Mouse (Mus musculus) hindbrain, embryonic 16.5 days (tissue): ENCODE data around the gene Pla2g2c. TPM values are rescaled to one million over a fixed set of nuclear protein-coding genes. Genes with fewer than 3 reads are reported as not detected.

Source experiments
- ATAC-seq: fragments of 200-750 bp; cut with Nextera tagmentation; 2 replicates; pipeline ENCODE4 v1.8.0; 2017; ENCODE audit warnings: moderate TSS enrichment, moderate library complexity
- H3K27ac ChIP-seq: fragments of 300-500 bp; sonication (generic); 2 replicates; pipeline ENCODE4 v1.5.1; 2014; ENCODE audit warnings: low read depth, mild to moderate bottlenecking, control low read depth, low read length, moderate library complexity
- H3K27me3 ChIP-seq: fragments of 300-500 bp; sonication (generic); replicated peaks from 2 replicates; pipeline ENCODE4 v1.6.1; 2014; ENCODE audit warnings: low read length; ENCODE audit not compliant: control insufficient read depth, insufficient read depth
- H3K36me3 ChIP-seq: fragments of 300-500 bp; sonication (generic); 2 replicates; pipeline ENCODE4 v1.6.1; 2014; ENCODE audit warnings: mild to moderate bottlenecking, low read length, moderate library complexity, mixed read lengths; ENCODE audit not compliant: control insufficient read depth, insufficient read depth
- H3K4me1 ChIP-seq: fragments of 300-500 bp; sonication (generic); 2 replicates; pipeline ENCODE4 v1.6.1; 2014; ENCODE audit warnings: low read depth, low read length; ENCODE audit not compliant: control insufficient read depth, insufficient read depth
- H3K4me2 ChIP-seq: fragments of 300-500 bp; sonication (generic); 2 replicates; pipeline ENCODE4 v1.6.1; 2014; ENCODE audit warnings: mild to moderate bottlenecking, low read length, control low read depth, moderate library complexity
- H3K4me3 ChIP-seq: fragments of 300-500 bp; sonication (generic); 2 replicates; pipeline ENCODE4 v1.5.1; 2014; ENCODE audit warnings: mild to moderate bottlenecking, low read length, control low read depth, moderate library complexity
- H3K9ac ChIP-seq: fragments of 300-500 bp; sonication (generic); 2 replicates; pipeline ENCODE4 v1.6.1; 2014; ENCODE audit warnings: low read depth, mild to moderate bottlenecking, control low read depth, low read length, moderate library complexity
- H3K9me3 ChIP-seq: fragments of 300-500 bp; sonication (generic); 2 replicates; pipeline ENCODE4 v1.6.1; 2014; ENCODE audit warnings: mild to moderate bottlenecking, low read length, moderate library complexity; ENCODE audit not compliant: control insufficient read depth
- WGBS: fragments of 180-500 bp; shearing (Covaris S2); extraction: QIAGEN DNeasy Blood & Tissue Kit; methylation state at CpG from one replicate; pipeline ENCODE4 v1.1.7; 2014; 5-methylcytosine and 5-hydroxymethylcytosine counted together
- polyA plus RNA-seq: library from polyadenylated mRNA; unstranded; fragments of >200 nt; fragmentation: Nextera tagmentation; extraction: Ambion mirVana; gene quantifications from 2 replicates; pipeline ENCODE4 v1.2.1, GENCODE M21; 2015

Pla2g2c gene
- polyA plus RNA-seq, 1 experiment from 2014 or later = 0.36 TPM

GRCm38 (mm10) chr4:138691443-138692181 is 33.0 kb upstream of the Pla2g2c start:
- Histone ChIP-seq H3K9me3 (no peaks in the 10 kb centered on the region), H3K4me2 (no peak overlapping the region), H3K27ac (no peak overlapping the region), H3K9ac (0 out of 2 replicates have a peak overlapping the region, but pooled peaks have one; percentile 7), H3K4me3 (no peak overlapping the region), H3K4me1 (peaks cover 37% of the 10 kb centered on the region), H3K27me3 (no peaks in the 10 kb centered on the region; the same call in 1 of the 2 replicates), H3K36me3 (no peaks in the 10 kb centered on the region)
- ATAC-seq = no peak
- 8% methylated on average over 19 of the region's 19 CpGs for WGBS

- Histone ChIP-seq H3K27ac (peak overlapping the region; percentile 44; the same call in 1 of the 2 replicates), H3K4me1 (peaks cover 37% of the 10 kb centered on the region), H3K9ac (no peak overlapping the region), H3K36me3 (no peaks in the 10 kb centered on the region), H3K4me2 (no peak overlapping the region), H3K9me3 (no peaks in the 10 kb centered on the region), H3K4me3 (no peak overlapping the region), H3K27me3 (no peaks in the 10 kb centered on the region; the same call in 1 of the 2 replicates)
- 0 out of 2 replicates have a peak, but pooled peaks have one; percentile 34 for ATAC-seq
- 15% methylated on average over 12 of the region's 12 CpGs for WGBS
These were observed 31.4 kb upstream of the Pla2g2c start for GRCm38 (mm10) chr4:138693043-138693692.

GRCm38 (mm10) chr4:138696720-138697119 is 27.9 kb upstream of the Pla2g2c start:
- WGBS = 18% methylated on average over 7 of the region's 7 CpGs
- H3K4me1 ChIP-seq = peaks cover 12% of the 10 kb centered on the region
- H3K27me3 ChIP-seq = no peaks in the 10 kb centered on the region; the same call in 1 of the 2 replicates
- H3K4me2 ChIP-seq = no peak overlapping the region
- H3K4me3 ChIP-seq = no peak overlapping the region
- H3K36me3 ChIP-seq = no peaks in the 10 kb centered on the region
- H3K27ac ChIP-seq = no peak overlapping the region
- H3K9ac ChIP-seq = no peak overlapping the region
- ATAC-seq = no peak
- H3K9me3 ChIP-seq = no peaks in the 10 kb centered on the region

DNA sequence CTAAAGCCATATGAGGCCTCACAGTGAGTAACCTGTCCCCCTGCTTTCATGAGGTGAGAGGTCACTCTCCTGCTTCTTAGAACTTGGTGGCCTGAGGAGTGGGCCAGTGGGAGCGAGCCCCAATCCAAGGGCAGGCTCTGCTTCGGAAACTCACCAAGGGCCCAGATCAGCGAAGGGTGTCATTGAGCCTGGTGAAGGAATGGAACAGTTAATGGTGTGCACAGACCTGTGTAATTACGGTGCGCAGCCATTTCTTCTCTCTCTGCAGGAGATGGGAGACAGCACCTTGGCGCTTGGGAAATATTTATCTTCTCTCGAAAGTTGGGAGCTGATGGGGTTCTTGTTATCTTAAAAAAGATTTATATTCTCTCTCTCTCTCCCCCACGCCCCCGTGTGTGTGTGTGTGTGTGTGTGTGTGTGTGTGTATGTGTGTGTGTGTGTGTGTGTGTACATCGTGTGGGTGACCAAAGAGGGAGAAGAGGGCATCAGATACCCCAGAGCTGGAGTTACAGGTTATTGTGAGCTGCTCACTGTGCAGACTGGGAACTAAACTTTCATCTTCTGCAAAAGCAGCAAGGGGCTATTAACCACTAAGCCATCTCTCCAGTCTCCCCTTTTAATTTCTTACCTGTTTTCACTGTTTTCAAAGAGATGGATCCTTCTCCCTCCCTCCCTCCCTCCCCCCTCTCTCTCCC is 27.3 kb upstream of the Pla2g2c start:
- H3K4me3 ChIP-seq = no peak overlapping the region
- ATAC-seq = no peak
- no peak overlapping the region for H3K9ac ChIP-seq
- H3K27ac ChIP-seq = no peak overlapping the region
- WGBS = 39% methylated on average over 8 of the region's 10 CpGs
- peaks cover 7% of the 10 kb centered on the region for H3K4me1 ChIP-seq
- H3K9me3 ChIP-seq = no peaks in the 10 kb centered on the region
- H3K4me2 ChIP-seq = no peak overlapping the region
- no peaks in the 10 kb centered on the region for H3K27me3 ChIP-seq
- no peaks in the 10 kb centered on the region for H3K36me3 ChIP-seq

DNA sequence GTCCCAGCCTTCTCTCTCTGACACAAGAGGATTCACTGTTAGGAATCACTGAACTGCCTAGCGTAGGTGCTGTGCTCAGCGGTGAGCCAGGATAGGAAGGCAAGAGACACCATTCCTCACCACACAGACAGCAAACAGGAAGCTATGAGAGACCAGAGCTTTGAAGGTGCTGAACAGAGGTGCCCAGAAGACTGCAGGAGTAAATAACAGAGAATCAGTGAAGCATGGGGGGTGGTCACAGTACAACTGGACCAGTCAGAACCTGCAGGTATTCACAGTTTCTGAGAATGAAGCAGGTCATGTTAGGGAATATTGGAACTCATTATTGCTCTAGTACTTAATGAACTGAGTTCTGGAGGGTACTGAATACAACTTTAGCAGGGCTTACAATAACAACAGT is 26.3 kb upstream of the Pla2g2c start:
- H3K4me1 ChIP-seq = peaks cover 3% of the 10 kb centered on the region
- H3K9me3 ChIP-seq = no peaks in the 10 kb centered on the region
- WGBS = 59% methylated on average over 2 of the region's 2 CpGs
- H3K27me3 ChIP-seq = no peaks in the 10 kb centered on the region
- no peak overlapping the region for H3K9ac ChIP-seq
- ATAC-seq = no peak
- no peak overlapping the region for H3K27ac ChIP-seq
- H3K4me3 ChIP-seq = no peak overlapping the region
- no peaks in the 10 kb centered on the region for H3K36me3 ChIP-seq
- no peak overlapping the region for H3K4me2 ChIP-seq

GRCm38 (mm10) chr4:138700184-138700982 is 24.2 kb upstream of the Pla2g2c start:
- 28% methylated on average over 15 of the region's 15 CpGs for WGBS
- Histone ChIP-seq H3K9ac (no peak overlapping the region), H3K4me3 (no peak overlapping the region), H3K4me2 (no peak overlapping the region), H3K36me3 (no peaks in the 10 kb centered on the region), H3K27me3 (no peaks in the 10 kb centered on the region), H3K27ac (no peak overlapping the region), H3K4me1 (no peaks in the 10 kb centered on the region; the same call in 1 of the 2 replicates), H3K9me3 (no peaks in the 10 kb centered on the region)
- ATAC-seq = peak; percentile 78

DNA sequence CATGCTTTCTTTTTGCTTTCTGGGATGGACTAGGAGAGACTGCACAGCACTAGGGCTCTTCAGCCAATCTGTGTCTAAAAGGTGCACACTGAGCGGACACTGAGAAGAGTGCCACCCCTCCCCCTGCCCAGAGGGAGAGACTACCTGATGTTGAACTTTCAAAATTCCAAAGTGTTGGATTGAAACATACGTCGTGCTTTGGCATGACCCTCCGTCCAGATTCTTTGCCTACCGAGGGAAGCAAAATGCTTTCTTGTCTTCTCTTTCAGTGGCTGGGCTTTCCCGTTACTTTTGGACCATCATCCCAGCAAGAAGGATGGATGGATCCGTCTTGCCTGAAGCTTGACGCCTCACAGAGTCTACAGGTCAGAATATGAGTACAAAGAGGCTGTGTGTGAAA is 23.5 kb upstream of the Pla2g2c start:
- Histone ChIP-seq H3K27ac (no peak overlapping the region), H3K9me3 (no peaks in the 10 kb centered on the region), H3K9ac (no peak overlapping the region), H3K4me2 (no peak overlapping the region), H3K4me1 (no peaks in the 10 kb centered on the region; the same call in 1 of the 2 replicates), H3K36me3 (no peaks in the 10 kb centered on the region), H3K4me3 (no peak overlapping the region), H3K27me3 (no peaks in the 10 kb centered on the region)
- 73% methylated on average over 8 of the region's 8 CpGs for WGBS
- no peak for ATAC-seq

GRCm38 (mm10) chr4:138702031-138702430 is 22.6 kb upstream of the Pla2g2c start:
- no peak overlapping the region for H3K4me3 ChIP-seq
- H3K27ac ChIP-seq = no peak overlapping the region
- no peak for ATAC-seq
- H3K36me3 ChIP-seq = no peaks in the 10 kb centered on the region
- WGBS = 80% methylated on average over 2 of the region's 2 CpGs
- H3K4me2 ChIP-seq = no peak overlapping the region
- no peak overlapping the region for H3K9ac ChIP-seq
- no peaks in the 10 kb centered on the region for H3K4me1 ChIP-seq
- no peaks in the 10 kb centered on the region for H3K9me3 ChIP-seq
- H3K27me3 ChIP-seq = no peaks in the 10 kb centered on the region
